Mouse (Mus musculus) liver, embryonic 11.5 days (tissue): ENCODE data around the gene Serinc3. TPM values are rescaled to one million over a fixed set of nuclear protein-coding genes. Genes with fewer than 3 reads are reported as not detected.
"Not testable (repeated sequence)": the region's sequence is repeated elsewhere in the genome, so short reads cannot be mapped to it uniquely, and the experiment has no call there.

ENCODE experiments used
- ATAC-seq: fragments of 200-750 bp; cut with Nextera tagmentation; replicated peaks from 2 replicates; pipeline ENCODE4 v1.8.0; 2017; ENCODE audit warnings: moderate number of reproducible peaks, mild to moderate bottlenecking, moderate TSS enrichment, moderate library complexity; ENCODE audit not compliant: low FRiP score
- DNase-seq: peaks from one replicate; pipeline ENCODE4 v3.0.0-alpha.2; 2017; ENCODE audit warnings: low spot score
- H3K27ac ChIP-seq: fragments of 300-500 bp; sonication (generic); 2 replicates; pipeline ENCODE4 v1.5.1; 2014; ENCODE audit warnings: mild to moderate bottlenecking, low read depth, low read length, control low read depth
- H3K27me3 ChIP-seq: fragments of 300-500 bp; sonication (generic); replicated peaks from 2 replicates; pipeline ENCODE4 v1.6.1; 2014; ENCODE audit warnings: low read length, mixed read lengths; ENCODE audit not compliant: control insufficient read depth, insufficient read depth
- H3K36me3 ChIP-seq: fragments of 300-500 bp; sonication (generic); 2 replicates; pipeline ENCODE4 v1.6.1; 2014; ENCODE audit warnings: mild to moderate bottlenecking, low read length, moderate library complexity, mixed read lengths; ENCODE audit not compliant: control insufficient read depth, insufficient read depth
- H3K4me1 ChIP-seq: fragments of 300-500 bp; sonication (generic); replicated peaks from 2 replicates; pipeline ENCODE4 v1.6.1; 2014; ENCODE audit warnings: low read length, mixed read lengths; ENCODE audit not compliant: control insufficient read depth, insufficient read depth
- H3K4me2 ChIP-seq: fragments of 300-500 bp; sonication (generic); 2 replicates; pipeline ENCODE4 v1.6.1; 2014; ENCODE audit warnings: mild to moderate bottlenecking, control low read depth, moderate library complexity
- H3K4me3 ChIP-seq: fragments of 300-500 bp; sonication (generic); 2 replicates; pipeline ENCODE4 v1.5.1; 2014; ENCODE audit warnings: low read depth, low read length, control low read depth
- H3K9ac ChIP-seq: fragments of 300-500 bp; sonication (generic); 2 replicates; pipeline ENCODE4 v1.6.1; 2014; ENCODE audit warnings: low read depth, low read length, control low read depth
- H3K9me3 ChIP-seq: fragments of 300-500 bp; sonication (generic); 2 replicates; pipeline ENCODE4 v1.6.1; 2016; ENCODE audit warnings: low read length, inconsistent platforms, mixed read lengths; ENCODE audit not compliant: control insufficient read depth
- WGBS: fragments of 180-500 bp; shearing (Covaris S2); extraction: QIAGEN DNeasy Blood & Tissue Kit; methylation state at CpG from one replicate; pipeline ENCODE4 v1.1.7; 2014; 5-methylcytosine and 5-hydroxymethylcytosine counted together
- polyA plus RNA-seq: library from polyadenylated mRNA; unstranded; fragments of >200 nt; fragmentation: Nextera tagmentation; extraction: Ambion mirVana; gene quantifications from 2 replicates; pipeline ENCODE4 v1.2.1, GENCODE M21; 2014

Gene Serinc3
- polyA plus RNA-seq, result 116 TPM in 2 replicates

DNA sequence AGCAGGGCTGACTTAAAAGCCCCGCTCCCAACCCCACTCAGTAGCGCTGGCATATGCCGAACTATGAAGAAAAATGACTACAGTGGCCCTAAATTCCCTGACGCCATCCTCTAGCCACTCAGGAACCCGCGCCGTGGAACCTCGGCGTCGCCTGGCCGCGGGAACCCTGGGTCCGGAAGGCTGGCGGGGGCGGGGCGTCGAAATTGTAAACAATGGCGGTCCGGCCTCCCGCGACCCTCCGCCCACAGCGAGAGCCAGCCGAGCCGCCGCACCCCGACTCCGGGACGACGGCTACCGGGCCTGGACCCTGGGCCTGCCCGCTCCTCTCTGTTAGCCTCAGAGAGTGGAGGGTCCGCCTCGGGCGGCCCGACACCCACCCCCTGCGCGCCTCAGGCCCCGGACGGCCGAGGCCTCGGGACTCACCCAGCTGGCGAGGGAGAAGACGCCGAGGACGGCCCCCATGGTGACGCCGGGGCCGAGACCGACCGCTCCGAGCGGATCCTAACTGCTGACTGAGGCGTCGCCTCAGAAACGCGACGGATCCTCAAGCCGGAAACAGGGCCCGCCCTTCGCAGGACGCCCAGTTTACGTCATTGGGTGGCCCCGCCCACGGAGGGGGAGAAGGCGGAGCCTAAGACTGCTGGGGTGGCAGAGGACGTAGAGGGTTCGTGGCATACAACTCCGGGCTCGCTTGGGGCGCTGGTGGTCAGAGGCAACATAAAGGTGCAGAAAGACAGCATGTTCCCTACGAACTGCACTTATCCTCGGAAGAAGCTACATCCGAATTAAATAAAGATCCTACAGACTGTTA is at the start of gene Serinc3:
Serinc3 (minus strand) TSS at position 557 of the 811 bp plus-strand sequence.
- Histone ChIP-seq H3K36me3 (peaks cover 11% of the 10 kb centered on the region; the same call in 1 of the 2 replicates), H3K4me2 (peak within 1 kb of the TSS; percentile 79), H3K9ac (peak within 1 kb of the TSS; percentile 82), H3K27ac (peak within 1 kb of the TSS; percentile 98), H3K4me1 (peaks cover 37% of the 10 kb centered on the region), H3K27me3 (no peaks in the 10 kb centered on the region), H3K9me3 (no peaks in the 10 kb centered on the region), H3K4me3 (peak within 1 kb of the TSS; percentile 75)
- DNase-seq (peak; percentile 100), ATAC-seq (peak; percentile 90)
- WGBS, result under 1% methylated on average over 73 of the region's 74 CpGs

- Histone ChIP-seq H3K27ac (peak overlapping the region; percentile 77), H3K27me3 (no peaks in the 10 kb centered on the region), H3K4me1 (peaks cover 91% of the 10 kb centered on the region), H3K9me3 (no peaks in the 10 kb centered on the region), H3K4me3 (no peak overlapping the region), H3K9ac (peak overlapping the region; percentile 41), H3K36me3 (no peaks in the 10 kb centered on the region), H3K4me2 (peak overlapping the region; percentile 53)
- ATAC-seq, result no peak
- no peak for DNase-seq
- 69% methylated on average over 9 of the region's 9 CpGs for WGBS
These were observed 48.9 kb upstream of the Serinc3 start for GRCm38 (mm10) chr2:163693716-163694314.

DNA sequence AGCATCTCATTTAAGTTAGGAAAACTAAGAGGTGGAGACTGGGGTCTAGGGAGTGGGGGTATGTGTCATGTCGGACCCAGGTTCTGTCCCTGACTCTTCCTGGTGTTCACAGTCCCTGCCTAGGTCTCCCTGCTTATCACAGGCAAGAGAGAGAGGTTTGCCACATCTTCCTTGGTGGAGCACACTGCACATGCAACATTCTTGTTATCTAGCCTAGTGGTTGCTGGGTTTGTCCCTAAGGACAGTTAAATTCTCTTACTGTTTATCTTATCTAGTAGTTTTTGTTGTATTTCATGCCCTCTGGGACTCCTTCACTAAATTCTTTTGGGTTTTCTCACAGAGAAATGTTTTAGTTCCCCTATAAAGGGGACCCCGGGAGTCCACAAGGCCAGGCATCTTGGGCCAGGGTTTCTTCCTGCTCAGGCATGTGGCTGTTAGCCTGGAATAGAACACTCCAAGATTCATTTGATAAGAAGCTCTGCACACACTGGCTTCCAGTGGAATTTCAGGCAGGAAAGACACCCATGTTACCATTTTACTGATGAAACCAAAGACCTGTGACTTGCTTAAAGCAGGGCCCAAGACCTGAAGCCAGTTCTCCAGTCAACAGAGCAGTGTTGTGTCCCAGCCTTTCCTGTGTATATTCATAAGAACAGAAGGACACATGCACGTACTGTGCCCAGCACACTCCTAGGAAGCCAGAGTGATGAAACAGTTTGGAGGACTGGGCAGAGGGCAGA is 48.1 kb upstream of the Serinc3 start:
- Histone ChIP-seq H3K9ac (peak overlapping the region; percentile 41), H3K36me3 (no peaks in the 10 kb centered on the region), H3K27me3 (no peaks in the 10 kb centered on the region), H3K4me1 (peaks cover 91% of the 10 kb centered on the region), H3K4me3 (no peak overlapping the region), H3K4me2 (peak overlapping the region; percentile 53), H3K9me3 (no peaks in the 10 kb centered on the region), H3K27ac (peak overlapping the region; percentile 77)
- ATAC-seq (peak; percentile 78), DNase-seq (no peak)
- WGBS, result 35% methylated on average over 3 of the region's 3 CpGs

DNA sequence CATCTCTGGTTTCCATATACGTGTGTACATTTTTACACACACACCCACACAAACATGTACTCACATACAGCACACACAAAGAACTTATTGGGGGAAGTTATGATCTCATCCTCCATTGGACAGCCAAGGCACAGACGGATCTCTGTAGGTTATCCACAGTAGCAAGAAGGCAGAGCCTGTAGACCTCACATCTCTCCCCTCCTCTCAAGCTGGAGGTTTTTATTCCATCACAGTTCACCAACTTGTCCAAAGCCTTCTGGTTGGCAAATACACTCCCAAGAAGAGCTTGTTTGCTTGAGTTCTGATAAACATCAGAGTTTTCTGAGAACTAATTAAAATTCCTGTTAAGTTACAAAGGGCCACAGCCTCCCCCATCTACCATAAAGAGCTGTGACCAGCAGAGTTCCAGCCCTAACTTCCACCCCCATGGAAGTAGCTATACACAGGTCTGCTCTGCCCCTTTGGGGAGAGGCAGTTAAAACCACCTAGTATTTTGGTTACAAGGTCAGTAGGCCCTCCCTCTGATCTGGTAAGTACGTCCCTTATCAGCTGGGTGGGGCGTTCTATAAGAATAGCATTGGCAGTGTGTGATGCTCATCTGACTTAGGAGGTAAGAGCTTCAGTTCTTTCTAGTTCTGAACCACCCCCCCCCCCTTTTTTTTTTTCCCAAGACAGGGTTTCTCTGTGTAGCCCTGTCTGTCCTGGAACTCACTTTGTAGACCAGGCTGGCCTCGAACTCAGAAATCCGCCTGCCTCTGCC is 47.1 kb upstream of the Serinc3 start:
- H3K36me3 ChIP-seq, result no peaks in the 10 kb centered on the region
- WGBS, result 64% methylated on average over 6 of the region's 6 CpGs
- H3K4me3 ChIP-seq, result peak overlapping the region; percentile 23
- H3K4me2 ChIP-seq, result peak overlapping the region; percentile 53
- 0 out of 2 replicates have a peak overlapping the region, but pooled peaks have one; percentile 31 for H3K9ac ChIP-seq
- peaks cover 87% of the 10 kb centered on the region for H3K4me1 ChIP-seq
- H3K27me3 ChIP-seq, result no peaks in the 10 kb centered on the region
- DNase-seq (no peak), ATAC-seq (peak; percentile 64)
- peak overlapping the region; percentile 77 for H3K27ac ChIP-seq
- no peaks in the 10 kb centered on the region for H3K9me3 ChIP-seq

DNA sequence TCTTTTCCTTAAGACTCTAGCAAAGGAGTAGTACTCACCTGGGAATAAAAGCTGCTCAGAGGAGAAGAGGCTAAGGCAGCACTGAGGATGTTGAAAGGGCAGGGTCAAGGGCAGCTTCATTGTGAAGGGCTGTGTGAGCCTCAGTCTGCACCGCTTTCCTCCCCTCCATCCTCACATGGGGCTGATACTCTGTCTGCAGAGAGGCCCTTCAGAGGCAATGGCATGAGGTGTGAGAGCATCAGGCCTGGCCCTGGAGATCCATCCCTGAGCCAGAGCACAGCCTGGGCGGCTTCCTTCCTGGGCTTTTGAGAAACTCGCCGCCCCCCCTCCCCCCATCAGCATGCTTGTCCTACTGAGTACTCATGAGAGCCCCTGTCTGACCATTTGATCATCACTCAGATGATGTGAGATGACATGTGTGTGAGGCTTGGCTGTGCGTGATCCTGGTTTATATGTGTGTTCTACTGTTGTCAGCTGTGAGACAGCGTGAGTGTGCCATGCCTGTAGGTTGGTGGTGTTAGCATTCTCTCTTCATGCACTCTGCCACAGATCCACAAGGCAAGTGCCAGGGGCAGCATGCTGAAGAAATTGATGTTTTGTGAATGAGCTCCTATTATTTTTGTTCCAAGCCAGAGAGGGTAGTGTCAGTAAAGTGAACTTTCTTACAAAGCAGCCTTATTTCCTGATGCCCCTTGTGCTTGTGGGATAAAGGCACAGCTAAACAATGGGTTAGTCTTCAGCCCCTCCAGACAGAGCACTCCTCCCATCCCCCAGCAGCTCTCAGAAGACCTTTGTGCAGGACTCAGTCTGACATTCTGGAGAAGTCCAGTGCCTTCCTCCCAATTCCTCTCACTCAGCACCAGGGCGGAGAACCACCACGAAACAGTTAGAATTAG is 45.7 kb upstream of the Serinc3 start:
- Histone ChIP-seq H3K9me3 (no peaks in the 10 kb centered on the region), H3K27me3 (no peaks in the 10 kb centered on the region), H3K4me2 (peak overlapping the region; percentile 53; the same call in 1 of the 2 replicates), H3K27ac (0 out of 2 replicates have a peak overlapping the region, but pooled peaks have one; percentile 56), H3K9ac (no peak overlapping the region), H3K4me3 (no peak overlapping the region), H3K36me3 (no peaks in the 10 kb centered on the region), H3K4me1 (peaks cover 86% of the 10 kb centered on the region)
- 86% methylated on average over 8 of the region's 8 CpGs for WGBS
- ATAC-seq (no peak), DNase-seq (no peak)

DNA sequence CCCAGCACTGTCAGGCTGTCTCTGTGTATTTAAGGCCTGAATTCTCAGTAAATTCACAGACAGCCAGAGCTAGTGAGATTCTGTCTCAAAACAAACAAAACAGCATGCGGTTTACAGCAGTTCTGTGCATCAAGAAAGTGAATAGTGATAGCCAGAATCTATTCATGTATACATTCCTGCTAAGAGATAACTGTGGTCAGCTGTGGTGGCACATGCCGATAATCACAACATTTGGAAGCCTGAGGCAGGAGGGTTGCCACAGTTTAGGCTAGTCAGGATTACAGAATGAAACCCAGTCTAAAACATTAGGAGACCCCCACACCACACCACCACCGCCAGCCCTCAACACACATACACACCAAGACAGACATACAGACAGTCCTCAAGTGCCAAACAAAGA is 44.8 kb upstream of the Serinc3 start:
- no peak for DNase-seq
- Histone ChIP-seq H3K4me2 (no peak overlapping the region; the same call in 1 of the 2 replicates), H3K9me3 (no peaks in the 10 kb centered on the region), H3K27me3 (no peaks in the 10 kb centered on the region), H3K27ac (peak overlapping the region; percentile 56), H3K9ac (no peak overlapping the region), H3K4me3 (no peak overlapping the region), H3K36me3 (no peaks in the 10 kb centered on the region), H3K4me1 (peaks cover 89% of the 10 kb centered on the region)
- no peak for ATAC-seq
- 55% methylated on average over 3 of the region's 3 CpGs for WGBS

DNA sequence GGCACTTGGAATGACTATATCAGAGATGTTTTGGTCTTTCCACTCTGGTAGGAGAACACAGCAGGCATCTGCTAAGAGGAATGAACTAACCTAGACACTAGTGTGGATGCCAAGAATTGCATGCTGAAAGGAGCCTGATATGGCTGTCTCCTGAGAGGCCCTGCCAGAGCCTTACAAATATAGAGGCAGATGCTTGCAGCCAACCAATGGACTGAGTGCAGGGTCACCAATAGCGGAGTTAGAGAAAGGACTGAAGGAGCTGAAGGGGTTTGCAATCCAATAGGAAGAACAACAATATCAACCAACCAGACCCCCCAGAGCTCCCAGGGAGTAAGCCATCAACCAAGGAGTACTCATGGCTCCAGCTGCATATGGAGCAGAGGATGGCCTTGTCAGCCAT is 43.4 kb upstream of the Serinc3 start:
- DNase-seq, ATAC-seq, H3K9me3 ChIP-seq, H3K9ac ChIP-seq, H3K27ac ChIP-seq, H3K27me3 ChIP-seq, H3K36me3 ChIP-seq, H3K4me2 ChIP-seq, H3K4me3 ChIP-seq: not testable (repeated sequence)
- peaks cover 81% of the 10 kb centered on the region for H3K4me1 ChIP-seq
- WGBS, result 88% methylated on average over 1 of the region's 1 CpGs
